Mouse (Mus musculus): Measurements from ENCODE around the gene Heatr3. TPM values are rescaled to one million over a fixed set of nuclear protein-coding genes. Genes with fewer than 3 reads are reported as not detected.

The Heatr3 gene
- polyA plus RNA-seq (2015; fragmentation: Nextera tagmentation; extraction: Ambion mirVana): 33.4 and 36.5 TPM in 2 replicates

GRCm38 (mm10) chr8:88137748-88138484, at the start of gene Heatr3:
Gene Heatr3, plus strand, starts transcription at chr8:88137855.
- H3K27ac ChIP-seq: peak within 1 kb of the TSS; percentile 82
- H3K4me3 ChIP-seq (replicated peaks): peak within 1 kb of the TSS; percentile 75
- H3K4me2 ChIP-seq: peak within 1 kb of the TSS; percentile 94
- peaks cover 23% of the 10 kb centered on the region for H3K4me1 ChIP-seq (replicated peaks)
- H3K27me3 ChIP-seq: no peaks in the 10 kb centered on the region
- ATAC-seq (ENCODE audit: low read depth) (peak; percentile 95), DNase-seq (peak; percentile 93)
- H3K9ac ChIP-seq: peak within 1 kb of the TSS; percentile 84
- WGBS (ENCODE audit: insufficient replicate concordance): under 1% methylated on average over 78 of the region's 79 CpGs
- no peaks in the 10 kb centered on the region for H3K9me3 ChIP-seq (replicated peaks)
- peaks cover 60% of the 10 kb centered on the region for H3K36me3 ChIP-seq

GRCm38 (mm10) chr8:88088006-88088405, 49.6 kb upstream of the Heatr3 start:
- no peak overlapping the region for H3K27ac ChIP-seq
- DNase-seq: no peak
- H3K27me3 ChIP-seq: no peaks in the 10 kb centered on the region
- no peaks in the 10 kb centered on the region for H3K9me3 ChIP-seq (replicated peaks)
- ATAC-seq (ENCODE audit: low read depth): no peak
- no peak overlapping the region for H3K4me3 ChIP-seq (replicated peaks)
- H3K4me1 ChIP-seq (replicated peaks): no peaks in the 10 kb centered on the region
- H3K9ac ChIP-seq: no peak overlapping the region
- no peak overlapping the region for H3K4me2 ChIP-seq
- no peaks in the 10 kb centered on the region for H3K36me3 ChIP-seq

GRCm38 (mm10) chr8:88091661-88092060, 46.0 kb upstream of the Heatr3 start:
- Histone ChIP-seq H3K27ac (no peak overlapping the region), H3K4me2 (no peak overlapping the region), H3K27me3 (no peaks in the 10 kb centered on the region), H3K9me3 (replicated peaks) (no peaks in the 10 kb centered on the region), H3K4me1 (replicated peaks) (no peaks in the 10 kb centered on the region), H3K9ac (no peak overlapping the region), H3K4me3 (replicated peaks) (no peak overlapping the region), H3K36me3 (no peaks in the 10 kb centered on the region)
- WGBS (ENCODE audit: insufficient replicate concordance): 60% methylated on average over 2 of the region's 2 CpGs
- ATAC-seq (ENCODE audit: low read depth): no peak
- DNase-seq: no peak

GRCm38 (mm10) chr8:88093367-88093766, 44.3 kb upstream of the Heatr3 start:
- Histone ChIP-seq H3K27ac (no peak overlapping the region), H3K4me1 (replicated peaks) (no peaks in the 10 kb centered on the region), H3K4me3 (replicated peaks) (no peak overlapping the region), H3K36me3 (no peaks in the 10 kb centered on the region), H3K9me3 (replicated peaks) (no peaks in the 10 kb centered on the region), H3K9ac (no peak overlapping the region), H3K27me3 (no peaks in the 10 kb centered on the region), H3K4me2 (no peak overlapping the region)
- DNase-seq: no peak
- ATAC-seq (ENCODE audit: low read depth): no peak
- WGBS (ENCODE audit: insufficient replicate concordance): 54% methylated on average over 4 of the region's 4 CpGs

- DNase-seq (no peak), ATAC-seq (ENCODE audit: low read depth) (no peak)
- no peak overlapping the region for H3K4me2 ChIP-seq
- H3K36me3 ChIP-seq: no peaks in the 10 kb centered on the region
- H3K27ac ChIP-seq: no peak overlapping the region
- 72% methylated on average over 4 of the region's 4 CpGs for WGBS (ENCODE audit: insufficient replicate concordance)
- H3K4me1 ChIP-seq (replicated peaks): no peaks in the 10 kb centered on the region
- H3K9ac ChIP-seq: no peak overlapping the region
- H3K27me3 ChIP-seq: no peaks in the 10 kb centered on the region
- H3K9me3 ChIP-seq (replicated peaks): no peaks in the 10 kb centered on the region
- H3K4me3 ChIP-seq (replicated peaks): no peak overlapping the region
Observed at GRCm38 (mm10) chr8:88098856-88099255, 38.8 kb upstream of the Heatr3 start.

- no peaks in the 10 kb centered on the region for H3K36me3 ChIP-seq
- ATAC-seq (ENCODE audit: low read depth): no peak
- H3K27ac ChIP-seq: no peak overlapping the region
- H3K4me1 ChIP-seq (replicated peaks): no peaks in the 10 kb centered on the region
- H3K27me3 ChIP-seq: no peaks in the 10 kb centered on the region
- no peak overlapping the region for H3K4me3 ChIP-seq (replicated peaks)
- WGBS (ENCODE audit: insufficient replicate concordance): 0% methylated on average over 1 of the region's 1 CpGs
- no peak overlapping the region for H3K9ac ChIP-seq
- no peak overlapping the region for H3K4me2 ChIP-seq
- H3K9me3 ChIP-seq (replicated peaks): no peaks in the 10 kb centered on the region
- DNase-seq: peak; percentile 15
Observed at GRCm38 (mm10) chr8:88099526-88099925, 38.1 kb upstream of the Heatr3 start.

GRCm38 (mm10) chr8:88109241-88109640, 28.4 kb upstream of the Heatr3 start:
- Histone ChIP-seq H3K36me3 (no peaks in the 10 kb centered on the region), H3K27ac (no peak overlapping the region), H3K9me3 (replicated peaks) (no peaks in the 10 kb centered on the region), H3K27me3 (0 out of 2 replicates have a peak, but pooled peaks cover 2% of the 10 kb centered on the region), H3K9ac (no peak overlapping the region), H3K4me1 (replicated peaks) (no peaks in the 10 kb centered on the region), H3K4me3 (replicated peaks) (no peak overlapping the region), H3K4me2 (no peak overlapping the region)
- no peak for ATAC-seq (ENCODE audit: low read depth)
- no peak for DNase-seq
- WGBS (ENCODE audit: insufficient replicate concordance): 77% methylated on average over 4 of the region's 4 CpGs

GRCm38 (mm10) chr8:88118456-88119036, 19.1 kb upstream of the Heatr3 start, which contains the start of gene Cnep1r1:
Gene Cnep1r1, plus strand, starts transcription at chr8:88118769.
- peak; percentile 96 for DNase-seq
- H3K27ac ChIP-seq: peak within 1 kb of the TSS; percentile 94
- H3K4me3 ChIP-seq (replicated peaks): peak within 1 kb of the TSS; percentile 84
- under 1% methylated on average over 49 of the region's 49 CpGs for WGBS (ENCODE audit: insufficient replicate concordance)
- no peaks in the 10 kb centered on the region for H3K9me3 ChIP-seq (replicated peaks)
- H3K4me1 ChIP-seq (replicated peaks): peaks cover 20% of the 10 kb centered on the region
- H3K27me3 ChIP-seq: peaks cover 13% of the 10 kb centered on the region
- H3K36me3 ChIP-seq: peaks cover 29% of the 10 kb centered on the region
- peak within 1 kb of the TSS; percentile 91 for H3K9ac ChIP-seq
- ATAC-seq (ENCODE audit: low read depth): peak; percentile 97
- peak within 1 kb of the TSS; percentile 71 for H3K4me2 ChIP-seq

GRCm38 (mm10) chr8:88119076-88119475, 18.6 kb upstream of the Heatr3 start:
- peak overlapping the region; percentile 94 for H3K27ac ChIP-seq
- H3K36me3 ChIP-seq: peaks cover 30% of the 10 kb centered on the region
- peak overlapping the region; percentile 71 for H3K4me2 ChIP-seq
- DNase-seq (peak; percentile 43), ATAC-seq (ENCODE audit: low read depth) (peak; percentile 81)
- under 1% methylated on average over 11 of the region's 11 CpGs for WGBS (ENCODE audit: insufficient replicate concordance)
- peak overlapping the region; percentile 91 for H3K9ac ChIP-seq
- peaks cover 13% of the 10 kb centered on the region for H3K27me3 ChIP-seq
- H3K4me3 ChIP-seq (replicated peaks): peak overlapping the region; percentile 84
- H3K4me1 ChIP-seq (replicated peaks): peaks cover 21% of the 10 kb centered on the region
- no peaks in the 10 kb centered on the region for H3K9me3 ChIP-seq (replicated peaks)

- H3K9me3 ChIP-seq (replicated peaks): no peaks in the 10 kb centered on the region
- no peak overlapping the region for H3K27ac ChIP-seq
- peak; percentile 13 for DNase-seq
- H3K4me2 ChIP-seq: peak overlapping the region; percentile 17; the same call in 1 of the 2 replicates
- H3K36me3 ChIP-seq: peaks cover 67% of the 10 kb centered on the region
- H3K4me1 ChIP-seq (replicated peaks): peaks cover 21% of the 10 kb centered on the region
- no peak overlapping the region for H3K4me3 ChIP-seq (replicated peaks)
- 80% methylated on average over 2 of the region's 2 CpGs for WGBS (ENCODE audit: insufficient replicate concordance)
- no peak overlapping the region for H3K9ac ChIP-seq
- no peaks in the 10 kb centered on the region for H3K27me3 ChIP-seq
- ATAC-seq (ENCODE audit: low read depth): peak; percentile 80
Observed at GRCm38 (mm10) chr8:88124850-88125249, 12.8 kb upstream of the Heatr3 start.

GRCm38 (mm10) chr8:88129397-88129796, 8.3 kb upstream of the Heatr3 start:
- peaks cover 74% of the 10 kb centered on the region for H3K36me3 ChIP-seq
- DNase-seq (no peak), ATAC-seq (ENCODE audit: low read depth) (no peak)
- H3K27ac ChIP-seq: no peak overlapping the region
- H3K9ac ChIP-seq: no peak overlapping the region
- 77% methylated on average over 4 of the region's 4 CpGs for WGBS (ENCODE audit: insufficient replicate concordance)
- H3K9me3 ChIP-seq (replicated peaks): no peaks in the 10 kb centered on the region
- H3K4me1 ChIP-seq (replicated peaks): peaks cover 6% of the 10 kb centered on the region
- no peaks in the 10 kb centered on the region for H3K27me3 ChIP-seq
- no peak overlapping the region for H3K4me2 ChIP-seq
- no peak overlapping the region for H3K4me3 ChIP-seq (replicated peaks)
